15 mouse cellular contexts compared by ENCODE assay signal in genomic region chr8:70087237-70087636, GRCm38 (mm10). TPM values are rescaled to one million over a fixed set of nuclear protein-coding genes. Genes with fewer than 3 reads are reported as not detected.
A peak's percentile ranks its signal among the peaks of the same experiment; 100 is the strongest.
DNase-seq lines count a peak whose midpoint lies in the region; ATAC-seq and TF ChIP-seq lines count a peak whose summit lies in the region.
"Had no signal": no experiment of that assay in that cellular context is flagged by ENCODE, and none has a peak within 500 bp of the region (broad histone marks: within the 10 kb centered on the region; RNA-seq: fewer than 3 reads in every experiment).

No protein-coding gene starts in this region.

- WGBS in intestine, embryonic 15.5 days: 2% methylated on average over 7 of the region's 7 CpGs
- WGBS in intestine, postnatal 0 days: 6% methylated on average over 7 of the region's 7 CpGs
- WGBS in midbrain, embryonic 10.5 days: 6% methylated on average over 7 of the region's 7 CpGs
- WGBS in midbrain, embryonic 14.5 days: 8% methylated on average over 7 of the region's 7 CpGs
- WGBS in heart, embryonic 11.5 days (ENCODE audit: insufficient replicate concordance): 7% methylated on average over 7 of the region's 7 CpGs

- ATAC-seq in intestine, embryonic 15.5 days: 0 out of 2 replicates have a peak, but pooled peaks have one; percentile 11
- no peak for ATAC-seq in intestine, postnatal 0 days
- no peak for ATAC-seq in midbrain, embryonic 14.5 days (ENCODE audit: low FRiP score, low TSS enrichment)
- ATAC-seq in megakaryocyte progenitor cell, adult 5-6 weeks (replicated peaks; ENCODE audit: poor library complexity): peak; percentile 44
- ATAC-seq in heart, embryonic 11.5 days (replicated peaks; ENCODE audit: insufficient number of reproducible peaks, low FRiP score, low TSS enrichment): no peak

- H3K9ac ChIP-seq in intestine, embryonic 15.5 days: no peak overlapping the region
- no peak overlapping the region for H3K9ac ChIP-seq in intestine, postnatal 0 days (ENCODE audit: low read depth, low read length)
- no peak overlapping the region for H3K9ac ChIP-seq in midbrain, embryonic 14.5 days (replicated peaks; ENCODE audit: low read length)
- H3K9ac ChIP-seq in heart, embryonic 11.5 days (ENCODE audit: low read depth, low read length): no peak overlapping the region
- H3K9ac ChIP-seq: liver, embryonic 14.5 days had no signal

- no peak overlapping the region for H3K4me2 ChIP-seq in intestine, embryonic 15.5 days (replicated peaks)
- no peak overlapping the region for H3K4me2 ChIP-seq in intestine, postnatal 0 days (replicated peaks; ENCODE audit: low read depth)
- H3K4me2 ChIP-seq in midbrain, embryonic 14.5 days (ENCODE audit: low read length): no peak overlapping the region
- H3K4me2 ChIP-seq in heart, embryonic 11.5 days: no peak overlapping the region

- no peak overlapping the region for H3K4me3 ChIP-seq in intestine, embryonic 15.5 days (replicated peaks)
- H3K4me3 ChIP-seq in intestine, postnatal 0 days (ENCODE audit: low read depth, low read length): no peak overlapping the region
- H3K4me3 ChIP-seq in midbrain, embryonic 10.5 days: 0 out of 2 replicates have a peak overlapping the region, but pooled peaks have one; percentile 59
- no peak overlapping the region for H3K4me3 ChIP-seq in midbrain, embryonic 14.5 days (replicated peaks; ENCODE audit: low read depth, low read length)
- H3K4me3 ChIP-seq in heart, embryonic 11.5 days (ENCODE audit: low read depth, low read length): no peak overlapping the region
- H3K4me3 ChIP-seq: myocyte had no signal

- H3K27ac ChIP-seq in intestine, embryonic 15.5 days: no peak overlapping the region
- no peak overlapping the region for H3K27ac ChIP-seq in intestine, postnatal 0 days (ENCODE audit: low read depth, low read length)
- H3K27ac ChIP-seq in midbrain, embryonic 10.5 days (replicated peaks): no peak overlapping the region
- no peak overlapping the region for H3K27ac ChIP-seq in midbrain, embryonic 14.5 days (replicated peaks; ENCODE audit: low read depth, low read length)
- no peak overlapping the region for H3K27ac ChIP-seq in heart, embryonic 11.5 days (ENCODE audit: low read depth, low read length)
- H3K27ac ChIP-seq: heart, embryonic 13.5 days; liver, embryonic 14.5 days had no signal

- peaks cover 89% of the 10 kb centered on the region for H3K27me3 ChIP-seq in intestine, embryonic 15.5 days (replicated peaks)
- peaks cover 85% of the 10 kb centered on the region for H3K27me3 ChIP-seq in intestine, postnatal 0 days (replicated peaks; ENCODE audit: control insufficient read depth, insufficient read depth, low read length)
- H3K27me3 ChIP-seq in midbrain, embryonic 10.5 days (ENCODE audit: low read depth, poor library complexity, severe bottlenecking): peaks cover 93% of the 10 kb centered on the region
- H3K27me3 ChIP-seq in midbrain, embryonic 14.5 days (ENCODE audit: control insufficient read depth, insufficient read depth, low read length): peaks cover 69% of the 10 kb centered on the region
- H3K27me3 ChIP-seq in heart, embryonic 11.5 days (ENCODE audit: control insufficient read depth, insufficient read depth, low read length): peaks cover 94% of the 10 kb centered on the region

- TF ChIP-seq CTCF in intestine, postnatal 0 days (IDR thresholded peaks at IDR 0.05; ENCODE audit: low read depth): no peak

- peaks cover 23% of the 10 kb centered on the region for H3K4me1 ChIP-seq in intestine, embryonic 15.5 days (replicated peaks)
- no peaks in the 10 kb centered on the region for H3K4me1 ChIP-seq in intestine, postnatal 0 days (replicated peaks; ENCODE audit: control insufficient read depth, insufficient read depth, low read length)
- peaks cover 53% of the 10 kb centered on the region for H3K4me1 ChIP-seq in midbrain, embryonic 10.5 days
- H3K4me1 ChIP-seq in midbrain, embryonic 14.5 days (ENCODE audit: control insufficient read depth, insufficient read depth, low read length): peaks cover 27% of the 10 kb centered on the region; the same call in 1 of the 2 replicates
- peaks cover 13% of the 10 kb centered on the region for H3K4me1 ChIP-seq in heart, embryonic 11.5 days (ENCODE audit: control insufficient read depth, insufficient read depth, low read length)

- no peaks in the 10 kb centered on the region for H3K36me3 ChIP-seq in intestine, embryonic 15.5 days
- H3K36me3 ChIP-seq in intestine, postnatal 0 days (ENCODE audit: control insufficient read depth, insufficient read depth): no peaks in the 10 kb centered on the region
- H3K36me3 ChIP-seq in midbrain, embryonic 10.5 days: no peaks in the 10 kb centered on the region
- no peaks in the 10 kb centered on the region for H3K36me3 ChIP-seq in midbrain, embryonic 14.5 days (ENCODE audit: control insufficient read depth, insufficient read depth, low read length)
- H3K36me3 ChIP-seq in heart, embryonic 11.5 days (ENCODE audit: control insufficient read depth, insufficient read depth, low read length): no peaks in the 10 kb centered on the region
- H3K36me3 ChIP-seq: heart, embryonic 13.5 days had no signal

- no peaks in the 10 kb centered on the region for H3K9me3 ChIP-seq in intestine, embryonic 15.5 days
- no peaks in the 10 kb centered on the region for H3K9me3 ChIP-seq in intestine, postnatal 0 days (ENCODE audit: control insufficient read depth)
- H3K9me3 ChIP-seq in midbrain, embryonic 10.5 days (replicated peaks): no peaks in the 10 kb centered on the region
- no peaks in the 10 kb centered on the region for H3K9me3 ChIP-seq in midbrain, embryonic 14.5 days (ENCODE audit: control insufficient read depth, low read length)
- H3K9me3 ChIP-seq in heart, embryonic 11.5 days (replicated peaks; ENCODE audit: control insufficient read depth, low read length): no peaks in the 10 kb centered on the region
- H3K9me3 ChIP-seq: heart, embryonic 13.5 days had no signal

- DNase-seq in adrenal gland, postnatal 14 days: peak; percentile 11
- DNase-seq in adrenal gland, adult 2 months: no peak
- peak; percentile 16 for DNase-seq in midbrain, embryonic 10.5 days (ENCODE audit: low spot score)
- no peak for DNase-seq in midbrain, embryonic 14.5 days

RNA-seq across cellular contexts. Expression of gene Hapln4, which starts 4.0 kb away (rescaled TPM):
- 0.30 and 0.48 TPM in 2 replicates for total RNA-seq in adrenal gland, postnatal 14 days (2021)
- total RNA-seq in adrenal gland, adult 2 months (2021): under 1 TPM; 0.43 to 0.59 TPM
- polyA plus RNA-seq in adrenal gland, adult 2 months (2012; rRNA removed): 0.20 and 0.33 TPM in 2 replicates
- polyA plus RNA-seq in intestine, embryonic 15.5 days (2015; fragmentation: Nextera tagmentation; extraction: Ambion mirVana): 0.06 and 0.11 TPM in 2 replicates
- not detected in 2 replicates for polyA plus RNA-seq in intestine, postnatal 0 days (2015; fragmentation: Nextera tagmentation; extraction: Ambion mirVana)
- 0.06 and 0.22 TPM in 2 replicates for polyA plus RNA-seq in midbrain, embryonic 10.5 days (2016; fragmentation: Nextera tagmentation; extraction: Ambion mirVana)
- 1.2 and 1.3 TPM in 2 replicates for polyA plus RNA-seq in midbrain, embryonic 14.5 days (2014; fragmentation: Nextera tagmentation; extraction: Ambion mirVana)
- total RNA-seq in megakaryocyte progenitor cell, adult 5-6 weeks (2015): not detected in 2 replicates
- total RNA-seq in megakaryocyte progenitor cell, adult 5-6 weeks (2017): not detected in 2 replicates
- 0.18 and 0.31 TPM in 2 replicates for polyA plus RNA-seq in heart, embryonic 11.5 days (2014; fragmentation: Nextera tagmentation; extraction: Ambion mirVana)
- total RNA-seq: gastrocnemius, adult 18-20 months; hematopoietic stem cell, adult 5-6 weeks; megakaryocyte-erythroid progenitor cell, adult 5-6 weeks had no signal
- polyA plus RNA-seq: lung, postnatal 0 days had no signal

RNA-seq across cellular contexts. Expression of gene Tm6sf2, which starts 14.5 kb away (rescaled TPM):
- total RNA-seq in adrenal gland, postnatal 14 days (2021): 0.98 and 4.2 TPM in 2 replicates
- total RNA-seq in adrenal gland, adult 2 months (2021): 1 to 10 TPM in 1 of 2 experiments, under 1 TPM in 1; 0.86 to 1.6 TPM
- 3.2 and 4.1 TPM in 2 replicates for polyA plus RNA-seq in adrenal gland, adult 2 months (2012; rRNA removed)
- 42.8 and 52.6 TPM in 2 replicates for polyA plus RNA-seq in intestine, embryonic 15.5 days (2015; fragmentation: Nextera tagmentation; extraction: Ambion mirVana)
- 305 and 315 TPM in 2 replicates for polyA plus RNA-seq in intestine, postnatal 0 days (2015; fragmentation: Nextera tagmentation; extraction: Ambion mirVana)
- 0.69 and 1.1 TPM in 2 replicates for polyA plus RNA-seq in midbrain, embryonic 10.5 days (2016; fragmentation: Nextera tagmentation; extraction: Ambion mirVana)
- polyA plus RNA-seq in midbrain, embryonic 14.5 days (2014; fragmentation: Nextera tagmentation; extraction: Ambion mirVana): 2.0 and 2.1 TPM in 2 replicates
- total RNA-seq in megakaryocyte progenitor cell, adult 5-6 weeks (2015): 0.54 TPM in 1 of 2 replicates, not detected in the other
- not detected in 2 replicates for total RNA-seq in megakaryocyte progenitor cell, adult 5-6 weeks (2017)
- polyA plus RNA-seq in heart, embryonic 11.5 days (2014; fragmentation: Nextera tagmentation; extraction: Ambion mirVana): 1.6 and 2.1 TPM in 2 replicates
- total RNA-seq: hematopoietic stem cell, adult 5-6 weeks; megakaryocyte-erythroid progenitor cell, adult 5-6 weeks had no signal

RNA-seq across cellular contexts. Expression of gene Ncan, which starts 33.4 kb away (rescaled TPM):
- 0.41 and 0.67 TPM in 2 replicates for total RNA-seq in adrenal gland, postnatal 14 days (2021)
- under 1 TPM; 0.24 to 0.26 TPM for total RNA-seq in adrenal gland, adult 2 months (2021)
- polyA plus RNA-seq in adrenal gland, adult 2 months (2012; rRNA removed): 0.89 and 1.3 TPM in 2 replicates
- 1.6 and 1.7 TPM in 2 replicates for polyA plus RNA-seq in intestine, embryonic 15.5 days (2015; fragmentation: Nextera tagmentation; extraction: Ambion mirVana)
- 0.31 and 0.39 TPM in 2 replicates for polyA plus RNA-seq in intestine, postnatal 0 days (2015; fragmentation: Nextera tagmentation; extraction: Ambion mirVana)
- 14.4 and 44.7 TPM in 2 replicates for polyA plus RNA-seq in midbrain, embryonic 10.5 days (2016; fragmentation: Nextera tagmentation; extraction: Ambion mirVana)
- 135 and 147 TPM in 2 replicates for polyA plus RNA-seq in midbrain, embryonic 14.5 days (2014; fragmentation: Nextera tagmentation; extraction: Ambion mirVana)
- total RNA-seq in megakaryocyte progenitor cell, adult 5-6 weeks (2015): not detected in 2 replicates
- not detected in 2 replicates for total RNA-seq in megakaryocyte progenitor cell, adult 5-6 weeks (2017)
- polyA plus RNA-seq in heart, embryonic 11.5 days (2014; fragmentation: Nextera tagmentation; extraction: Ambion mirVana): 0.11 and 0.16 TPM in 2 replicates
- total RNA-seq: gastrocnemius, adult 18-20 months; hematopoietic stem cell, adult 5-6 weeks; megakaryocyte-erythroid progenitor cell, adult 5-6 weeks had no signal
- polyA plus RNA-seq: myocyte had no signal

RNA-seq across cellular contexts. Expression of gene Nr2c2ap, which starts 43.9 kb away (rescaled TPM):
- total RNA-seq in adrenal gland, postnatal 14 days (2021): 15.0 and 18.4 TPM in 2 replicates
- 10 to 100 TPM; 19.1 to 20.0 TPM for total RNA-seq in adrenal gland, adult 2 months (2021)
- 11.9 and 12.4 TPM in 2 replicates for polyA plus RNA-seq in adrenal gland, adult 2 months (2012; rRNA removed)
- 47.4 and 48.9 TPM in 2 replicates for polyA plus RNA-seq in intestine, embryonic 15.5 days (2015; fragmentation: Nextera tagmentation; extraction: Ambion mirVana)
- 44.0 and 44.1 TPM in 2 replicates for polyA plus RNA-seq in intestine, postnatal 0 days (2015; fragmentation: Nextera tagmentation; extraction: Ambion mirVana)
- polyA plus RNA-seq in midbrain, embryonic 10.5 days (2016; fragmentation: Nextera tagmentation; extraction: Ambion mirVana): 28.4 and 30.7 TPM in 2 replicates
- polyA plus RNA-seq in midbrain, embryonic 14.5 days (2014; fragmentation: Nextera tagmentation; extraction: Ambion mirVana): 25.8 and 43.4 TPM in 2 replicates
- 38.4 and 45.6 TPM in 2 replicates for total RNA-seq in megakaryocyte progenitor cell, adult 5-6 weeks (2015)
- 11.6 and 13.2 TPM in 2 replicates for total RNA-seq in megakaryocyte progenitor cell, adult 5-6 weeks (2017)
- 17.0 and 23.4 TPM in 2 replicates for polyA plus RNA-seq in heart, embryonic 11.5 days (2014; fragmentation: Nextera tagmentation; extraction: Ambion mirVana)

RNA-seq across cellular contexts. Expression of gene Sugp1, which starts 44.6 kb away (rescaled TPM):
- 26.2 and 31.8 TPM in 2 replicates for total RNA-seq in adrenal gland, postnatal 14 days (2021)
- 10 to 100 TPM; 28.7 to 32.8 TPM for total RNA-seq in adrenal gland, adult 2 months (2021)
- 6.6 and 7.5 TPM in 2 replicates for polyA plus RNA-seq in adrenal gland, adult 2 months (2012; rRNA removed)
- 36.3 and 37.5 TPM in 2 replicates for polyA plus RNA-seq in intestine, embryonic 15.5 days (2015; fragmentation: Nextera tagmentation; extraction: Ambion mirVana)
- polyA plus RNA-seq in intestine, postnatal 0 days (2015; fragmentation: Nextera tagmentation; extraction: Ambion mirVana): 17.7 and 18.4 TPM in 2 replicates
- 51.9 and 57.7 TPM in 2 replicates for polyA plus RNA-seq in midbrain, embryonic 10.5 days (2016; fragmentation: Nextera tagmentation; extraction: Ambion mirVana)
- 49.2 and 52.7 TPM in 2 replicates for polyA plus RNA-seq in midbrain, embryonic 14.5 days (2014; fragmentation: Nextera tagmentation; extraction: Ambion mirVana)
- total RNA-seq in megakaryocyte progenitor cell, adult 5-6 weeks (2015): 8.4 and 11.4 TPM in 2 replicates
- total RNA-seq in megakaryocyte progenitor cell, adult 5-6 weeks (2017): 22.2 and 32.1 TPM in 2 replicates
- polyA plus RNA-seq in heart, embryonic 11.5 days (2014; fragmentation: Nextera tagmentation; extraction: Ambion mirVana): 25.1 and 26.1 TPM in 2 replicates

Comparison
In these comparisons a context has a peak if more than half of its experiments do, and no peak if none do; other contexts are left out.
1. DNase-seq: peak in adrenal gland, postnatal 14 days (single experiment) and midbrain, embryonic 10.5 days (single experiment); none in adrenal gland, adult 2 months (single experiment) and midbrain, embryonic 14.5 days (single experiment).
2. ATAC-seq: peak in intestine, embryonic 15.5 days (single experiment) and megakaryocyte progenitor cell, adult 5-6 weeks (single experiment); none in intestine, postnatal 0 days (single experiment), midbrain, embryonic 14.5 days (single experiment) and heart, embryonic 11.5 days (single experiment).